Mouse (Mus musculus) thymus, adult 2 months (tissue): ENCODE data around the gene Fmnl2. TPM values are rescaled to one million over a fixed set of nuclear protein-coding genes. Genes with fewer than 3 reads are reported as not detected.
A peak's percentile ranks its signal among the peaks of the same experiment; 100 is the strongest.

Experiments used
- DNase-seq: peaks from one replicate; pipeline ENCODE4 v3.0.0; 2021
- H3K27ac ChIP-seq: fragments of 200-500 bp; 2 replicates; pipeline ENCODE4 v1.5.1; 2012; ENCODE audit warnings: low read length, control low read depth; ENCODE audit not compliant: control insufficient read depth, insufficient read depth
- H3K27me3 ChIP-seq: fragments of 200-500 bp; 2 replicates; pipeline ENCODE4 v1.6.1; 2012; ENCODE audit warnings: mild to moderate bottlenecking, low read length, moderate library complexity, mixed read lengths; ENCODE audit not compliant: control insufficient read depth, insufficient read depth
- H3K36me3 ChIP-seq: fragments of 200-500 bp; 2 replicates; pipeline ENCODE4 v1.6.1; 2012; ENCODE audit warnings: mild to moderate bottlenecking, low read length, moderate library complexity; ENCODE audit not compliant: control insufficient read depth, insufficient read depth
- H3K4me1 ChIP-seq: fragments of 200-500 bp; replicated peaks from 2 replicates; pipeline ENCODE4 v1.6.1; 2012; ENCODE audit warnings: low read length; ENCODE audit not compliant: control insufficient read depth, insufficient read depth
- H3K4me3 ChIP-seq: fragments of 200-500 bp; 2 replicates; pipeline ENCODE4 v1.5.1; 2012; ENCODE audit warnings: mild to moderate bottlenecking, low read length, control low read depth, moderate library complexity; ENCODE audit not compliant: control insufficient read depth, insufficient read depth
- CTCF ChIP-seq: fragments of 200-500 bp; IDR thresholded peaks from 2 replicates; pipeline ENCODE4 v1.5.1; 2012; ENCODE audit warnings: mild to moderate bottlenecking, control low read depth, low read length, moderate library complexity, borderline replicate concordance; ENCODE audit not compliant: control insufficient read depth, poor library complexity, insufficient read depth; ENCODE audit errors: extremely low read depth
- POLR2A ChIP-seq: fragments of 200-500 bp; IDR thresholded peaks from 2 replicates; pipeline ENCODE4 v1.6.1; 2012; ENCODE audit warnings: mild to moderate bottlenecking, low read length, control low read depth, moderate library complexity; ENCODE audit not compliant: control insufficient read depth, poor library complexity, insufficient read depth; ENCODE audit errors: extremely low read depth
- WGBS: fragments of 180-500 bp; shearing (Covaris S2); methylation state at CpG from one replicate; pipeline ENCODE4 v1.1.7; 2018; 5-methylcytosine and 5-hydroxymethylcytosine counted together
- polyA plus RNA-seq: library from polyadenylated mRNA; depleted of rRNA; stranded (reverse); fragments of >200 nt; gene quantifications from 2 replicates; pipeline ENCODE4 v1.2.3, GENCODE M21; 2012

Fmnl2 gene
- polyA plus RNA-seq, 1 experiment: 5.0 TPM

- H3K36me3 ChIP-seq: no peaks in the 10 kb centered on the region
- DNase-seq: no peak
- no peak overlapping the region for H3K4me3 ChIP-seq
- no peaks in the 10 kb centered on the region for H3K27me3 ChIP-seq
- TF ChIP-seq POLR2A: no peak
- no peak for TF ChIP-seq CTCF
- no peaks in the 10 kb centered on the region for H3K4me1 ChIP-seq
- no peak overlapping the region for H3K27ac ChIP-seq
Measured at GRCm38 (mm10) chr2:52874721-52875120, 17.1 kb downstream of the Fmnl2 start.

DNA sequence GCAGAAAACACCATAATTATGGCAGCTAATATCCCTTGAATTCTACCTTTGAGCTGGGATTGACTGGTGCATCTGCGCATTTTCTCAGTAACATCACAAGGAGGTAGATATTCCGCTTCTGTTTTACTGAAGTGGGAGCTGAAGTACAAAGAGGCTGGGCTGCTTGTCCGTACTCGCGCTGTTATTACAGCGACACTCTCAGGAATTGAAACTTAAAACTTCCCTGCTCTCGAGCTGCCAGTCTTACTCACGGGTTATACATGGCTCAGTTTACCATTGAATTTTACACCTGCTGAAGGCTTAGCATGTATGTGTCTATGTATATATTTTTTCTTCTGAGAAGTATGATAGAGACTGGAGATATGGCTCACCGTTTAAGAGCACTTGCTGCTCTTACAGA lies 18.1 kb downstream of the Fmnl2 start:
- no peak overlapping the region for H3K27ac ChIP-seq
- H3K4me1 ChIP-seq: no peaks in the 10 kb centered on the region
- no peak overlapping the region for H3K4me3 ChIP-seq
- no peak for TF ChIP-seq CTCF
- TF ChIP-seq POLR2A: no peak
- H3K36me3 ChIP-seq: no peaks in the 10 kb centered on the region
- DNase-seq: no peak
- H3K27me3 ChIP-seq: no peaks in the 10 kb centered on the region
- WGBS: 92% methylated on average over 9 of the region's 9 CpGs

DNA sequence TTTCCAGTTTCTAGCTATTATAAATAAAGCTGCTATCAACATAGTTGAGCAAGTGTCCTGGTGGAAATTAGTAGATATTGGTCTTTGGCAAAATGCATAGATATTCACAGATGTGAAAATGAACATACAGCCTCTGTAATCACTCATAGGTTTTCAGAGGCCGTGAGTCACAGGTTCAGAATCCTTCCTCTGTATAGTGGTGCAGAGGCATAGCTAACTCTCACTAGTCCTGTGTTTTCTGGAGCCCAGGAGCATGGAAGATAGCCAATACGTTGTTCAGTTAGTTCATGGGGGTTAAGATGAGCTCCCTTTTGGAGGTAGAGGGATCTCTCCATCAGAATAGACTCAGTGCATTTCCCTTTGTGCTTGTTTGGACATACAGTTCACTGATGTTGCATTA lies 25.7 kb downstream of the Fmnl2 start:
- Histone ChIP-seq H3K27ac (no peak overlapping the region), H3K36me3 (no peaks in the 10 kb centered on the region), H3K4me3 (no peak overlapping the region), H3K27me3 (no peaks in the 10 kb centered on the region), H3K4me1 (no peaks in the 10 kb centered on the region)
- no peak for TF ChIP-seq POLR2A
- TF ChIP-seq CTCF: no peak
- 92% methylated on average over 2 of the region's 2 CpGs for WGBS
- no peak for DNase-seq

DNA sequence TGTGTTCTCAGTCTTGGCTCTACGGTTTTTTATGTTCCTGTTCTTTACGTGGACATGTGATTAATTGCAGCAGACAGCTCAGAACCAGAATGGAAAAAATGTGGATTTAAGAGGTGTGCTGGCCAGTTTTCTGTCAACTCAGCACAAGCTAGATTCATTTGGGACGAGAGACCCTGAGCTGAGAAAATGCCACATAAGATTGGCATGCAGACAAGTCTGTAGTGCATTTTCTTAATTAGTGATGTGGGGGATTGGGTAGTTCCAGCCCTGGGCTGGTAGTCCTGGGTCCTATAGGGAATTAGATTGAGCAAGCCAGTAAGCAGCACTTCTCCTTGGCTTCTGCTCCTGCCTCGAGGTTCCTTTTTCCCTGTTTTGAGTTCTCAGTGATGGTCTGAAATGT lies 26.4 kb downstream of the Fmnl2 start:
- no peaks in the 10 kb centered on the region for H3K4me1 ChIP-seq
- 90% methylated on average over 4 of the region's 4 CpGs for WGBS
- no peak for DNase-seq

GRCm38 (mm10) chr2:52885071-52885470 lies 27.4 kb downstream of the Fmnl2 start:
- Histone ChIP-seq H3K4me1 (no peaks in the 10 kb centered on the region), H3K4me3 (no peak overlapping the region), H3K27me3 (no peaks in the 10 kb centered on the region), H3K36me3 (no peaks in the 10 kb centered on the region), H3K27ac (no peak overlapping the region)
- TF ChIP-seq CTCF (no peak), POLR2A (no peak)
- WGBS: 55% methylated on average over 3 of the region's 3 CpGs
- no peak for DNase-seq

More for the DNA sequence above, 26.4 kb downstream of the Fmnl2 start:
- Histone ChIP-seq H3K27me3 (no peaks in the 10 kb centered on the region), H3K4me3 (no peak overlapping the region), H3K36me3 (no peaks in the 10 kb centered on the region), H3K27ac (no peak overlapping the region)
- TF ChIP-seq CTCF: no peak
- no peak for TF ChIP-seq POLR2A

- peaks cover 3% of the 10 kb centered on the region for H3K4me1 ChIP-seq
- TF ChIP-seq POLR2A (no peak), CTCF (no peak)
- WGBS: 86% methylated on average over 2 of the region's 2 CpGs
- no peak overlapping the region for H3K4me3 ChIP-seq
- H3K27me3 ChIP-seq: no peaks in the 10 kb centered on the region
- no peak for DNase-seq
- H3K27ac ChIP-seq: no peak overlapping the region
- no peaks in the 10 kb centered on the region for H3K36me3 ChIP-seq
Measured at GRCm38 (mm10) chr2:52887281-52887680, 29.6 kb downstream of the Fmnl2 start.

DNA sequence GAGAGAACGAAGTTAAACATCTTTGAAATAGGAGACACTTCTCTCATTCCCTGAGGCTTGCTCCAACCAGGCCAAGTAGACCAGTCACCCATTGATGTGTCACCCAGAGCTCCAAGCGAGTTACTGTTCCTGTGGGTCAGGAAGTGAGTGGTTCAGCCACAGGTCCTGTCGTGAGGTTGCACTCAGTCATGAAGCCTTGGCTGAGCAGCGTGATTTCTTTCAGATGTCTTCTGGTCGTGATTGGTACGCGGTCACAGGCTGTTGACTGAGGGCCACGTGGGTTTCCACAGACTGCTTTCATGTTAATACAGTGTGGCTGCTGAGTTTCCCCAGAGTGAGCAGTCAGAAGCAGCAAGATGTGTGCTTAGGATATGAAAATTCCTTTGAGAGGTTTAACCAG lies 33.5 kb downstream of the Fmnl2 start:
- H3K4me1 ChIP-seq: peaks cover 6% of the 10 kb centered on the region
- no peak overlapping the region for H3K27ac ChIP-seq
- H3K4me3 ChIP-seq: no peak overlapping the region
- H3K36me3 ChIP-seq: no peaks in the 10 kb centered on the region
- DNase-seq: peak; percentile 11
- 2% methylated on average over 8 of the region's 8 CpGs for WGBS
- TF ChIP-seq POLR2A (no peak), CTCF (no peak)
- no peaks in the 10 kb centered on the region for H3K27me3 ChIP-seq
